Mouse (Mus musculus): ENCODE measurements around the gene Plcd3.

- TF ChIP-seq TAL1 (IDR thresholded peaks at IDR 0.05; ENCODE audit: low read length) (no peak), GATA1 (IDR thresholded peaks at IDR 0.05; ENCODE audit: low read length) (no peak)
Observed at GRCm38 (mm10) chr11:103102725-103103349, 1.4 kb upstream of the Plcd3 start.
